Mouse (Mus musculus) kidney, embryonic 16.5 days (tissue): ENCODE results near the gene Map2k2. TPM values are rescaled to one million over a fixed set of nuclear protein-coding genes. Genes with fewer than 3 reads are reported as not detected.

ENCODE experiments used
- ATAC-seq: fragments of 200-750 bp; cut with Nextera tagmentation; 2 replicates; pipeline ENCODE4 v1.8.0; 2017; ENCODE audit warnings: moderate TSS enrichment; ENCODE audit not compliant: low FRiP score, low TSS enrichment
- H3K27ac ChIP-seq: fragments of 300-500 bp; sonication (generic); 2 replicates; pipeline ENCODE4 v1.5.1; 2014; ENCODE audit warnings: low read length
- H3K27me3 ChIP-seq: fragments of 300-500 bp; sonication (generic); 2 replicates; pipeline ENCODE4 v1.6.1; 2014; ENCODE audit warnings: low read length, control low read depth, mixed read lengths; ENCODE audit not compliant: insufficient read depth
- H3K36me3 ChIP-seq: fragments of 300-500 bp; sonication (generic); 2 replicates; pipeline ENCODE4 v1.6.1; 2014; ENCODE audit warnings: low read length, control low read depth, mixed read lengths; ENCODE audit not compliant: insufficient read depth
- H3K4me1 ChIP-seq: fragments of 300-500 bp; sonication (generic); 2 replicates; pipeline ENCODE4 v1.6.1; 2014; ENCODE audit warnings: low read length, control low read depth, mixed read lengths; ENCODE audit not compliant: insufficient read depth
- H3K4me2 ChIP-seq: fragments of 300-500 bp; sonication (generic); replicated peaks from 2 replicates; pipeline ENCODE4 v1.6.1; 2014; ENCODE audit warnings: low read depth, low read length
- H3K4me3 ChIP-seq: fragments of 300-500 bp; sonication (generic); 2 replicates; pipeline ENCODE4 v1.5.1; 2014; ENCODE audit warnings: mild to moderate bottlenecking, low read length
- H3K9ac ChIP-seq: fragments of 300-500 bp; sonication (generic); replicated peaks from 2 replicates; pipeline ENCODE4 v1.6.1; 2014; ENCODE audit warnings: low read length
- H3K9me3 ChIP-seq: fragments of 300-500 bp; sonication (generic); 2 replicates; pipeline ENCODE4 v1.6.1; 2016; ENCODE audit warnings: low read length, control low read depth
- WGBS: fragments of 180-500 bp; shearing (Covaris S2); extraction: QIAGEN DNeasy Blood & Tissue Kit; methylation state at CpG from one replicate; pipeline ENCODE4 v1.1.7; 2014; 5-methylcytosine and 5-hydroxymethylcytosine counted together
- polyA plus RNA-seq: library from polyadenylated mRNA; unstranded; fragments of >200 nt; fragmentation: Nextera tagmentation; extraction: Ambion mirVana; gene quantifications from 2 replicates; pipeline ENCODE4 v1.2.1, GENCODE M21; 2015

The Map2k2 gene
- polyA plus RNA-seq, 1 experiment from 2014 or later, result 195 TPM

- Histone ChIP-seq H3K36me3 (peaks cover 29% of the 10 kb centered on the region), H3K9ac (peak overlapping the region; percentile 12), H3K27me3 (no peaks in the 10 kb centered on the region), H3K4me3 (peak overlapping the region; percentile 77), H3K4me2 (peak overlapping the region; percentile 89), H3K27ac (peak overlapping the region; percentile 39; the same call in 1 of the 2 replicates), H3K4me1 (peaks cover 37% of the 10 kb centered on the region), H3K9me3 (no peaks in the 10 kb centered on the region)
- ATAC-seq, result no peak
- WGBS, result 44% methylated on average over 10 of the region's 10 CpGs
Observed at GRCm38 (mm10) chr10:81140717-81141454, 35.2 kb downstream of the Map2k2 start.

GRCm38 (mm10) chr10:81141455-81142210, 35.9 kb downstream of the Map2k2 start:
- Histone ChIP-seq H3K9ac (no peak overlapping the region), H3K4me2 (no peak overlapping the region), H3K27me3 (no peaks in the 10 kb centered on the region), H3K4me3 (no peak overlapping the region), H3K36me3 (peaks cover 36% of the 10 kb centered on the region), H3K4me1 (peaks cover 36% of the 10 kb centered on the region), H3K9me3 (no peaks in the 10 kb centered on the region), H3K27ac (no peak overlapping the region; the same call in 1 of the 2 replicates)
- WGBS, result 77% methylated on average over 7 of the region's 7 CpGs
- no peak for ATAC-seq

- Histone ChIP-seq H3K9me3 (no peaks in the 10 kb centered on the region), H3K4me2 (no peak overlapping the region), H3K4me1 (peaks cover 36% of the 10 kb centered on the region), H3K27ac (no peak overlapping the region), H3K9ac (no peak overlapping the region), H3K36me3 (peaks cover 46% of the 10 kb centered on the region), H3K4me3 (no peak overlapping the region), H3K27me3 (no peaks in the 10 kb centered on the region)
- ATAC-seq, result no peak
- WGBS, result 83% methylated on average over 5 of the region's 5 CpGs
Observed at GRCm38 (mm10) chr10:81142551-81142981, 36.9 kb downstream of the Map2k2 start.

- Histone ChIP-seq H3K9me3 (no peaks in the 10 kb centered on the region), H3K27ac (no peak overlapping the region), H3K4me3 (no peak overlapping the region), H3K27me3 (no peaks in the 10 kb centered on the region), H3K9ac (no peak overlapping the region), H3K4me1 (peaks cover 36% of the 10 kb centered on the region), H3K4me2 (no peak overlapping the region), H3K36me3 (peaks cover 52% of the 10 kb centered on the region)
- ATAC-seq, result no peak
- WGBS, result 90% methylated on average over 7 of the region's 7 CpGs
Observed at GRCm38 (mm10) chr10:81143157-81143633, 37.5 kb downstream of the Map2k2 start.

GRCm38 (mm10) chr10:81143845-81144437, 38.2 kb downstream of the Map2k2 start:
- ATAC-seq, result no peak
- Histone ChIP-seq H3K27me3 (no peaks in the 10 kb centered on the region), H3K4me1 (peaks cover 31% of the 10 kb centered on the region), H3K27ac (no peak overlapping the region), H3K9me3 (no peaks in the 10 kb centered on the region), H3K4me3 (no peak overlapping the region), H3K4me2 (no peak overlapping the region), H3K9ac (no peak overlapping the region), H3K36me3 (peaks cover 59% of the 10 kb centered on the region)
- 94% methylated on average over 52 of the region's 52 CpGs for WGBS

GRCm38 (mm10) chr10:81144667-81145066, 39.0 kb downstream of the Map2k2 start:
- peaks cover 24% of the 10 kb centered on the region for H3K4me1 ChIP-seq
- no peak overlapping the region for H3K27ac ChIP-seq
- peaks cover 64% of the 10 kb centered on the region for H3K36me3 ChIP-seq
- H3K4me3 ChIP-seq, result no peak overlapping the region
- ATAC-seq, result no peak
- H3K9ac ChIP-seq, result no peak overlapping the region
- H3K4me2 ChIP-seq, result no peak overlapping the region
- H3K9me3 ChIP-seq, result no peaks in the 10 kb centered on the region
- 90% methylated on average over 27 of the region's 27 CpGs for WGBS
- H3K27me3 ChIP-seq, result no peaks in the 10 kb centered on the region

- H3K4me2 ChIP-seq, result no peak overlapping the region
- H3K4me1 ChIP-seq, result peaks cover 17% of the 10 kb centered on the region
- H3K4me3 ChIP-seq, result no peak overlapping the region
- no peaks in the 10 kb centered on the region for H3K27me3 ChIP-seq
- no peaks in the 10 kb centered on the region for H3K9me3 ChIP-seq
- peaks cover 71% of the 10 kb centered on the region for H3K36me3 ChIP-seq
- no peak for ATAC-seq
- H3K9ac ChIP-seq, result no peak overlapping the region
- WGBS, result 93% methylated on average over 6 of the region's 6 CpGs
- H3K27ac ChIP-seq, result no peak overlapping the region
Observed at GRCm38 (mm10) chr10:81145307-81145706, 39.6 kb downstream of the Map2k2 start.

- Histone ChIP-seq H3K9me3 (no peaks in the 10 kb centered on the region), H3K4me1 (peaks cover 12% of the 10 kb centered on the region), H3K4me3 (no peak overlapping the region), H3K27me3 (no peaks in the 10 kb centered on the region), H3K9ac (no peak overlapping the region), H3K36me3 (peaks cover 74% of the 10 kb centered on the region), H3K4me2 (no peak overlapping the region), H3K27ac (no peak overlapping the region)
- WGBS, result 73% methylated on average over 7 of the region's 7 CpGs
- no peak for ATAC-seq
Observed at GRCm38 (mm10) chr10:81145778-81146177, 40.1 kb downstream of the Map2k2 start.

- H3K9ac ChIP-seq, result no peak overlapping the region
- no peak for ATAC-seq
Observed at GRCm38 (mm10) chr10:81146296-81146695, 40.6 kb downstream of the Map2k2 start.

More at GRCm38 (mm10) chr10:81146296-81146695, 40.6 kb downstream of the Map2k2 start:
- Histone ChIP-seq H3K36me3 (peaks cover 74% of the 10 kb centered on the region), H3K9me3 (no peaks in the 10 kb centered on the region), H3K27ac (no peak overlapping the region), H3K27me3 (no peaks in the 10 kb centered on the region), H3K4me3 (no peak overlapping the region), H3K4me1 (peaks cover 7% of the 10 kb centered on the region), H3K4me2 (no peak overlapping the region)
- WGBS, result 84% methylated on average over 4 of the region's 4 CpGs
